9 mouse cellular contexts compared by ENCODE assay signal in genomic region chr17:21369925-21370719, GRCm38 (mm10). TPM values are rescaled to one million over a fixed set of nuclear protein-coding genes. Genes with fewer than 3 reads are reported as not detected.
A peak's percentile ranks its signal among the peaks of the same experiment; 100 is the strongest.
DNase-seq lines count a peak whose midpoint lies in the region; ATAC-seq lines count a peak whose summit lies in the region.
"Had no signal": no experiment of that assay in that cellular context is flagged by ENCODE, and none has a peak within 500 bp of the region (broad histone marks: within the 10 kb centered on the region; RNA-seq: fewer than 3 reads in every experiment).

No protein-coding gene starts in this region.

- peak; percentile 88 for DNase-seq in CD4-positive helper T cell, adult 2 months (ENCODE audit: low read depth, low spot score)
- peak; percentile 85 for DNase-seq in ZHBTc4 (ENCODE audit: low read depth, low spot score)
- peak; percentile 9 to 27 for DNase-seq in kidney, postnatal 36 days
- no peak for DNase-seq in right cerebral cortex, adult 18-20 months
- no peak for DNase-seq in cerebellum, adult 11 months

- H3K36me3 ChIP-seq in forebrain, embryonic 15.5 days = no peaks in the 10 kb centered on the region
- H3K36me3 ChIP-seq in stomach, embryonic 16.5 days (ENCODE audit: control insufficient read depth, insufficient read depth, low read length) = no peaks in the 10 kb centered on the region

- no peak overlapping the region for H3K27ac ChIP-seq in forebrain, embryonic 15.5 days (replicated peaks)
- no peak overlapping the region for H3K27ac ChIP-seq in stomach, embryonic 16.5 days (ENCODE audit: low read length)

- ATAC-seq in forebrain, embryonic 15.5 days (replicated peaks) = no peak; the same call in 1 of the 2 replicates
- ATAC-seq in megakaryocyte-erythroid progenitor cell, adult 5-6 weeks (replicated peaks; ENCODE audit: low FRiP score, low TSS enrichment, poor library complexity, severe bottlenecking) = peak; percentile 100
- peak; percentile 60; the same call in 1 of the 2 replicates for ATAC-seq in stomach, embryonic 16.5 days (ENCODE audit: insufficient read depth, low FRiP score)

- no peaks in the 10 kb centered on the region for H3K4me1 ChIP-seq in forebrain, embryonic 15.5 days
- H3K4me1 ChIP-seq in stomach, embryonic 16.5 days (ENCODE audit: control insufficient read depth, insufficient read depth, low read length) = no peaks in the 10 kb centered on the region

- no peaks in the 10 kb centered on the region for H3K27me3 ChIP-seq in forebrain, embryonic 15.5 days
- no peaks in the 10 kb centered on the region for H3K27me3 ChIP-seq in stomach, embryonic 16.5 days (ENCODE audit: control insufficient read depth, insufficient read depth, low read length)

- peak overlapping the region; percentile 34 for H3K4me3 ChIP-seq in forebrain, embryonic 15.5 days
- H3K4me3 ChIP-seq in stomach, embryonic 16.5 days (replicated peaks; ENCODE audit: low read length) = peak overlapping the region; percentile 45

- peak overlapping the region; percentile 48 for H3K4me2 ChIP-seq in forebrain, embryonic 15.5 days (replicated peaks)
- H3K4me2 ChIP-seq in stomach, embryonic 16.5 days (ENCODE audit: low read depth, low read length) = peak overlapping the region; percentile 82

- H3K9me3 ChIP-seq in forebrain, embryonic 15.5 days = no peaks in the 10 kb centered on the region
- no peaks in the 10 kb centered on the region for H3K9me3 ChIP-seq in stomach, embryonic 16.5 days (replicated peaks; ENCODE audit: control insufficient read depth, low read length)

- H3K9ac ChIP-seq in forebrain, embryonic 15.5 days (replicated peaks) = peak overlapping the region; percentile 35; the same call in 1 of the 2 replicates
- peak overlapping the region; percentile 68 for H3K9ac ChIP-seq in stomach, embryonic 16.5 days (ENCODE audit: low read length)

- 11% methylated on average over 31 of the region's 31 CpGs for WGBS in forebrain, embryonic 15.5 days
- WGBS in stomach, embryonic 16.5 days = 5% methylated on average over 31 of the region's 31 CpGs

RNA-seq across cellular contexts. Expression of gene Zfp677, which starts 13.4 kb away (rescaled TPM):
- 4.2 and 5.1 TPM in 2 replicates for polyA plus RNA-seq in forebrain, embryonic 15.5 days (2015; fragmentation: Nextera tagmentation; extraction: Ambion mirVana)
- 3.8 and 4.5 TPM in 2 replicates for total RNA-seq in megakaryocyte-erythroid progenitor cell, adult 5-6 weeks (2014; fragmentation: Nextera tagmentation)
- 9.0 and 11.8 TPM in 2 replicates for total RNA-seq in megakaryocyte-erythroid progenitor cell, adult 5-6 weeks (2017)
- 3.4 and 3.6 TPM in 2 replicates for polyA plus RNA-seq in stomach, embryonic 16.5 days (2015; fragmentation: Nextera tagmentation; extraction: Ambion mirVana)

RNA-seq across cellular contexts. Expression of gene Zfp54, which starts 52.9 kb away (rescaled TPM):
- polyA plus RNA-seq in forebrain, embryonic 15.5 days (2015; fragmentation: Nextera tagmentation; extraction: Ambion mirVana) = 4.3 and 5.2 TPM in 2 replicates
- total RNA-seq in megakaryocyte-erythroid progenitor cell, adult 5-6 weeks (2014; fragmentation: Nextera tagmentation) = 5.4 and 5.7 TPM in 2 replicates
- 4.9 and 6.8 TPM in 2 replicates for total RNA-seq in megakaryocyte-erythroid progenitor cell, adult 5-6 weeks (2017)
- 7.1 and 8.2 TPM in 2 replicates for polyA plus RNA-seq in stomach, embryonic 16.5 days (2015; fragmentation: Nextera tagmentation; extraction: Ambion mirVana)

RNA-seq across cellular contexts. Expression of gene Vmn1r237, which starts 58.5 kb away (rescaled TPM):
- polyA plus RNA-seq in forebrain, embryonic 15.5 days (2015; fragmentation: Nextera tagmentation; extraction: Ambion mirVana) = not detected in 2 replicates
- not detected in 2 replicates for total RNA-seq in megakaryocyte-erythroid progenitor cell, adult 5-6 weeks (2014; fragmentation: Nextera tagmentation)
- not detected in 2 replicates for total RNA-seq in megakaryocyte-erythroid progenitor cell, adult 5-6 weeks (2017)
- not detected in 2 replicates for polyA plus RNA-seq in stomach, embryonic 16.5 days (2015; fragmentation: Nextera tagmentation; extraction: Ambion mirVana)
- polyA plus RNA-seq: gonadal fat pad, adult 2 months had no signal

Comparison
In these comparisons a context has a peak if more than half of its experiments do, and no peak if none do; other contexts are left out.
1. DNase-seq: peak in CD4-positive helper T cell, adult 2 months (single experiment), ZHBTc4 (single experiment) and kidney, postnatal 36 days (2 of 2); none in right cerebral cortex, adult 18-20 months (single experiment) and cerebellum, adult 11 months (single experiment).